Mouse (Mus musculus) heart, postnatal 0 days (tissue): ENCODE measurements at regions not wholly inside any gene's neighbourhood (a gene's known extent, or its start where the extent isn't known, plus 50 kb on each side); places are given as distances from the start of the nearest gene placed in this dataset.

Experiments used
- CTCF ChIP-seq: IDR thresholded peaks from 2 replicates; pipeline ENCODE4 v1.5.1; 2016; ENCODE audit warnings: antibody characterized with exemption, control low read depth, low read depth
- EP300 ChIP-seq: IDR thresholded peaks from 2 replicates; pipeline ENCODE4 v1.6.1; 2016; ENCODE audit warnings: antibody characterized with exemption, low read depth

DNA sequence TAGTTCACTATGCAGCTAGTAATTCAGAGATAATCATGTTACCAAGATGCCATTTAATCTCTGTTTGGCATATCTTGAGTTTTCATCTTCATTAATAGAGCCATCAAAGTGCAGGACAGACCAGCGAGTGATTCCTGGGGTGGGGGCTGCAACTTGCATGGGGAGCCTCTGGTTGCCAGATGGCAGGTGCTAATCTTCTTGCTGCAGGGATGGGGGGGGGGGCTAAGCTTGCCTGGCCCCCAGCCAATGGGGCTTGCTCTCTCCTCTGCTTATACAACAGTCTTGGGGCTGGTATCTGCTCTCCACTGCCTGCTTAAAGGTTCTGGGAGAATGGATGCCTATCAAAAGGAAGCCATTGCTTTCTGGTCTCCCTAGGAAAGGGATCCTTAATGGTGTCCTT is 88.0 kb upstream of the Nr2f2 start:
- TF ChIP-seq EP300, result no peak
- TF ChIP-seq CTCF, result no peak
